Mouse (Mus musculus) cerebellum, adult 2 months (tissue): ENCODE measurements around the gene Ak4. TPM values are rescaled to one million over a fixed set of nuclear protein-coding genes. Genes with fewer than 3 reads are reported as not detected.
A peak's percentile ranks its signal among the peaks of the same experiment; 100 is the strongest.

Source experiments
- DNase-seq, 2 experiments: peaks; one replicate each; pipeline ENCODE4 v3.0.0; 2021
- H3K27ac ChIP-seq: fragments of 200-500 bp; 2 replicates; pipeline ENCODE4 v1.5.1; 2012; ENCODE audit warnings: low read length, control low read depth, inconsistent platforms; ENCODE audit not compliant: insufficient read depth
- H3K27me3 ChIP-seq: fragments of 200-500 bp; 2 replicates; pipeline ENCODE4 v1.6.1; 2012; ENCODE audit warnings: inconsistent platforms, mild to moderate bottlenecking, low read length, moderate library complexity; ENCODE audit not compliant: control insufficient read depth, insufficient read depth
- H3K4me1 ChIP-seq: fragments of 200-500 bp; 2 replicates; pipeline ENCODE4 v1.6.1; 2011; ENCODE audit warnings: low read length; ENCODE audit not compliant: control insufficient read depth, insufficient read depth
- H3K4me3 ChIP-seq: fragments of 200-500 bp; replicated peaks from 2 replicates; pipeline ENCODE3; 2011; ENCODE audit warnings: mild to moderate bottlenecking, low read depth, low read length, control low read depth; ENCODE audit not compliant: insufficient read depth
- CTCF ChIP-seq: fragments of 200-500 bp; IDR thresholded peaks from 2 replicates; pipeline ENCODE4 v1.5.1; 2011; ENCODE audit warnings: low read depth, mild to moderate bottlenecking, control low read depth, low read length, moderate library complexity, borderline replicate concordance; ENCODE audit not compliant: insufficient read depth
- POLR2A ChIP-seq: fragments of 200-500 bp; IDR thresholded peaks from 2 replicates; pipeline ENCODE4 v1.6.1; 2011; ENCODE audit warnings: low read length, control low read depth, borderline replicate concordance; ENCODE audit not compliant: insufficient read depth
- WGBS: fragments of 180-500 bp; shearing (Covaris S2); methylation state at CpG from one replicate; pipeline ENCODE4 v1.1.7; 2018; 5-methylcytosine and 5-hydroxymethylcytosine counted together
- polyA plus RNA-seq: library from polyadenylated mRNA; depleted of rRNA; stranded (reverse); fragments of >200 nt; gene quantifications from 2 replicates; pipeline ENCODE4 v1.2.3, GENCODE M21; 2012

Ak4 gene
- polyA plus RNA-seq, 1 experiment, result 56.6 TPM

DNA sequence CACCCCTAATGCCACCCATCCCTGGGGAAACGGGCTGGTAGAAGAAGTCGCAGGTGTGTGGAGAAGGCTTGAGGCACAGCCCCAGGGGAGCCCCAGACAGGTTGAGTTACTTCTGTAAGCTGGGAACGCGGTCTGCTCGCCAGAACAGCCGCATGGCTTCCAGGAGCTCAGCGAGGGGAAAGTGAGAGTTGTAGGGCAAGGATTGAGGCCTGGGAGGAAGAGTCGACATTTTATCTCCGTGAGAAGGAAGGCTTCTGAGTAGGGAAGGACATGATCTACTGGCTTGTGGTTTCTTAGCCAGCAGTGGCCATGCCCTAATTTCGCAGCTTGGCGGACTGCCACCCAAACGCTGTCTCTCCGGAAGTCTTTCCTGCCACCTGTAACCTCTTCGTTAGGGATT lies 78.3 kb downstream of the Ak4 start:
- H3K27ac ChIP-seq, result no peak overlapping the region
- 4% methylated on average over 14 of the region's 14 CpGs for WGBS
- no peaks in the 10 kb centered on the region for H3K27me3 ChIP-seq
- peak overlapping the region; percentile 93 for H3K4me3 ChIP-seq
- peaks cover 5% of the 10 kb centered on the region; the same call in 1 of the 2 replicates for H3K4me1 ChIP-seq
- DNase-seq, result peak; percentile 50 to 54
- no peak for TF ChIP-seq POLR2A
- no peak for TF ChIP-seq CTCF

- Histone ChIP-seq H3K4me1 (no peaks in the 10 kb centered on the region), H3K4me3 (no peak overlapping the region), H3K27ac (no peak overlapping the region), H3K27me3 (no peaks in the 10 kb centered on the region)
- TF ChIP-seq CTCF (no peak), POLR2A (no peak)
- no peak for DNase-seq
- 68% methylated on average over 7 of the region's 7 CpGs for WGBS
These were observed 85.5 kb downstream of the Ak4 start for GRCm38 (mm10) chr4:101504470-101505007.

DNA sequence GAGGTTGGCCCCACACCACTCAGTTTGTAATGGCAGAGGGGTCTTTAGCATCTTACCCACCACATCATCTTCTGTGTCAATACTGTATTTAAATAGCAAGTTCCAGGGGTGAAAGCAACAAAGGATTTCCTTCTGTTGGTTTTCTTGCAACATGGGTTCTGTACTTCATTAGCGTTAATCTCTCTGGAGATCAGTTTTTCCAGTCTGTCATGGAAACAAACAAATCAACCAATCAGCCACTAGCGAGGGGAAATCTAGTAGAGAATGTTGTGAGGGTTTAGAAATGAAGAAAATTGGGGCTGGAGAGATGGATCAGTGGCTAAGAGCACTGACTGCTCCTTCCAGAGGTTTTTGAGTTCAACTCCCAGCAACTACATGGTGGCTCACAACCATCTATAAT lies 86.9 kb downstream of the Ak4 start:
- H3K4me1 ChIP-seq, result 0 out of 2 replicates have a peak, but pooled peaks cover under 1% of the 10 kb centered on the region
- H3K27ac ChIP-seq, result no peak overlapping the region
- TF ChIP-seq POLR2A, result no peak
- no peak for TF ChIP-seq CTCF
- no peak for DNase-seq
- H3K27me3 ChIP-seq, result no peaks in the 10 kb centered on the region
- H3K4me3 ChIP-seq, result no peak overlapping the region
- WGBS, result 77% methylated on average over 2 of the region's 2 CpGs

- no peak overlapping the region for H3K4me3 ChIP-seq
- DNase-seq, result no peak
These were observed 87.3 kb downstream of the Ak4 start for GRCm38 (mm10) chr4:101506372-101506771.

GRCm38 (mm10) chr4:101507571-101508422 lies 88.7 kb downstream of the Ak4 start:
- TF ChIP-seq CTCF (no peak), POLR2A (peak; percentile 57; the same call in 1 of the 2 replicates)
- H3K27me3 ChIP-seq, result no peaks in the 10 kb centered on the region
- H3K4me3 ChIP-seq, result peak overlapping the region; percentile 79
- peak; percentile 84 to 87 for DNase-seq
- H3K4me1 ChIP-seq, result 0 out of 2 replicates have a peak, but pooled peaks cover 2% of the 10 kb centered on the region
- WGBS, result 5% methylated on average over 24 of the region's 24 CpGs
- H3K27ac ChIP-seq, result peak overlapping the region; percentile 26

More at GRCm38 (mm10) chr4:101506372-101506771, 87.3 kb downstream of the Ak4 start:
- no peaks in the 10 kb centered on the region for H3K27me3 ChIP-seq
- H3K27ac ChIP-seq, result no peak overlapping the region
- H3K4me1 ChIP-seq, result 0 out of 2 replicates have a peak, but pooled peaks cover 2% of the 10 kb centered on the region
- no peak for TF ChIP-seq POLR2A
- no peak for TF ChIP-seq CTCF

DNA sequence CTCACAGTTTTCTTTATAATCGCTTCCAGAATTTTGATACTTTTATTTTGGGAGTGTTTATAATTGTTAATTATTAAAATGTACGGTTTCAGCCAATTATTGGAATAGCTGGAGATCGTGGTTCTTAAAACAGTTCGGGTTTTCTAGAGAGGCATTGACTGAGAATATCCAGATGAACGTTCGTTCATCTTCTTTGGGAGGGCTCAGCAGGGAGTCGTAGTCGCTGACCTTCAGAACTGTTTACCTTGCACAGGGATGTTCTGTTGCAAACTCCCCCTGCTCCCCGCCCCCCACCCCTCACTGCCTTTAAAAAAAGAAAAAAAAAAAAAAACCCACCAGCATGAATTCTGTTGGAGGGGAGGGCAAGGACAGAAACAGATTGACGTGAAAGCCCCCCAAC lies 89.4 kb downstream of the Ak4 start:
- Histone ChIP-seq H3K4me3 (peak overlapping the region; percentile 79), H3K27ac (peak overlapping the region; percentile 79), H3K27me3 (no peaks in the 10 kb centered on the region), H3K4me1 (0 out of 2 replicates have a peak, but pooled peaks cover 2% of the 10 kb centered on the region)
- 2% methylated on average over 10 of the region's 10 CpGs for WGBS
- peak in 1 of 2 experiments; percentile 41 for DNase-seq
- TF ChIP-seq POLR2A (no peak), CTCF (no peak)

DNA sequence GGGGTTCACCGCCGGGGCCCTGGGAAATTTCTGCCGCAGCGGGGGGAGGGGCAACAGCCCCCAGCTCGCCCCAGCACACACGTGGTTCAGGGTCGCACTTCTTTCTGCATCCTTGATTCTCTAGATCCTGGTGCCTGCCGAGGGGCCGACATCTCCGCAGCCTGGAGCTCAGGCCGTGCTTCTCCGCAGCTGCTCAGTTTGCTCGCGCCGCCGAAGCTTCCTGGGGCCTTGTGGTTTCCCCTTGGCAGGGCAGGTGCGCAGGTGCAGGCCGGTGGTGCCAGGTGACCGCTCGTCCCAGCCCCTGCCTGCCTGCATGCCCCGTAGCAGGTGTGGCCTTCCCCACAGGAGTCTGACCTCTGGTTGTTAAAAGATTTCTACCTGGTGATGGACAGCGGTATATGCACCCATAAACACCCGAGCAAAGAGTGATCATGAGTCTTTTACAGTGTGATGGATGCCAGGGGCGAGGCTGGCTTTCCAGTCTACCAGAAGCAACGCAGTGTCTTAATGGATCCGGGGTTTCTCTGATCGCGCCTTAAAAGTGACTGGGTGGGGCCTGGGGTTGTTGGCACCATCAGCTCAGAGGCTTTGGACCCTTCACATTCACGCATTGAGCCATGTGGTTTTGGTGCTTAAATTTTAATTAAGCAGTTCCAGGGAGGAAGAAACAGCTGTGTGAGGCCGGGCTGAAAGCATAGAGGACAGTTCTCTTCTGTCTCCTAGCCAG lies 89.9 kb downstream of the Ak4 start:
- H3K27me3 ChIP-seq, result no peaks in the 10 kb centered on the region
- H3K4me3 ChIP-seq, result peak overlapping the region; percentile 79
- TF ChIP-seq POLR2A, result peak; percentile 30; the same call in 1 of the 2 replicates
- no peak for TF ChIP-seq CTCF
- peak overlapping the region; percentile 79 for H3K27ac ChIP-seq
- peak; percentile 81 to 83 for DNase-seq
- 0 out of 2 replicates have a peak, but pooled peaks cover 2% of the 10 kb centered on the region for H3K4me1 ChIP-seq
- 1% methylated on average over 30 of the region's 30 CpGs for WGBS

DNA sequence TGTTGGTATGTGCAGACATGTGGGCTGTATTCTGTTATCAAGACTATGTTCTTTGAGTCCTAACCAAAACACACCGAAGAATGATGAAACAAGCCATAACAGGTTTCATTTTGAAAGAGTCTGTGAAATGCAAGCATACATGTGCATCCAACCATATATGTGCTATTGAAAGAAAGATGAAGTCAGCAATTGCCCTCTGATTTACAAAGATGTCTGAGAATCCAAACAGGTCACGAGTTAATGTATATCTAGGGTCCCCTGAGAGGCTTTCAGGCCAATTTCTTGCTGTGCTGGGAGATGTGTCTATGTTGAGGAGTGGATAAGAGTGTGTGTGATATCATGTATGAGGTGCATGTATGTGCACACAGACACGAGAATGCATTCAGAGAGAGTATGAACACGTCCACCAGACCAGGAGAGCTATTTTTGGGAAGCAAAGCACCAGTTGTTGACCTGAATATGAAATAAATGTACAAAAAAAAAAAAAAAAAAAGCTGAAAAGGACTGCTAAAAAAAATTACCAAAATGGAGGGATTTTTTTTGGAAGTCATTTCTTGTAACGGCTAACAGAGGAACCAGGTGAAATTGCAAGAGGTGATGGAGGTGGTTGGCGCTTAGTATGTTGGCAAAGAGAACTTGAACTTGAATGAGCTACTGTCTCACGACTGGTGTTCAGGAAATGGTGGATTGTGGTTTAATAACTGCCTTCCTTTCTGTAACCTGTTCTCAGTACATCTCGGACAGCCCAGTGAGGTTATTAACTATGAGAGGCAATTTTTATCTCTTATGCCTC lies 91.2 kb downstream of the Ak4 start:
- TF ChIP-seq CTCF (no peak), POLR2A (no peak)
- Histone ChIP-seq H3K4me3 (peak overlapping the region; percentile 79), H3K27me3 (no peaks in the 10 kb centered on the region), H3K27ac (no peak overlapping the region), H3K4me1 (0 out of 2 replicates have a peak, but pooled peaks cover 5% of the 10 kb centered on the region)
- 20% methylated on average over 8 of the region's 8 CpGs for WGBS
- no peak for DNase-seq
